Mouse (Mus musculus) brain, adult 2 months (tissue): ENCODE data around the gene Gm6358.
"Not testable (repeated sequence)": the region's sequence is repeated elsewhere in the genome, so short reads cannot be mapped to it uniquely, and the experiment has no call there.

Experiments used
- DNase-seq: peaks from one replicate; pipeline ENCODE4 v3.0.0; 2011; ENCODE audit warnings: low read depth, low spot score

Gm6358 gene

GRCm38 (mm10) chr16:89140551-89140950 lies at the start of gene Gm6358:
Gene Gm6358 (plus strand): TSS chr16:89140851.
- DNase-seq = no peak

DNA sequence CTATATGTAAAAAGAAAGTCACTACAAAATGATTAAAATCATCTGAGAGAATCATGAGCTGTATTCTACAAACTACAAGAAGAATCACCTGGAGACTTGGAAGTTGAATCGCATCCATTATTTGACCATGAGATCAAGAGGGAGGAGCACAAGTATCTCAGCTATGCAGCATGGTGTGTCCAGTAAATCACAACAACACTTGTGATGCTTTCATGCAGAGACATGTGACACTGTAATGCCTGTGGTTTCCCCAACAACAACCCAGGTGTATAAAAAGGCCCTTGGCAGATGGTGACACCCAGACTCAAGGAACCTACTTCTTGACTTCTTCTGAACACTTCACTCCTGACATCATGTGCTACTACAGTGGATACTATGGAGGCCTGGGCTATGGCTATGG lies 10.1 kb downstream of the Gm6358 start, which contains the start of gene Gm10061:
Gene Gm10061 (plus strand): TSS at position 301 of the 400 bp plus-strand sequence.
- DNase-seq = no peak

DNA sequence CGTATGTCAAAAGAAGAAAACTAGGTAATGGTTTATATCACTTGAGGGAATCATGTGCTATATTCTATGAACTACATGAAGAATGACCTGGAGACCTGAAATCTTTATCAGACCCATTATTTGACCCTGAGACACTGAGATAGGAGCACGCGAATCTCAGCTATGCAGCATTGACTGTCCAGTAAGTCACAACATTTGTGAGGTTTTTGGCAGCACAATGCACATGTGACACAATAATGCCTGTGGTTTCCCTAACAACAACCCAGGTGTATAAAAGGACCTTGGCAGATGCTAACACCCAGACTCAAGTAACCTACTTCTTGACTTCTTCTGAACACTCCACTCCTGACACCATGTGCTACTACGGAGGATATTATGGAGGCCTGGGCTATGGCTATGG lies 17.0 kb downstream of the Gm6358 start, which contains the start of gene Gm9789:
Gene Gm9789 (plus strand): TSS at position 301 of the 400 bp plus-strand sequence.
- DNase-seq = no peak

- DNase-seq = not testable (repeated sequence)
Measured at GRCm38 (mm10) chr16:89169190-89169589, 28.5 kb downstream of the Gm6358 start, which contains the start of gene Gm7735. Gene Gm7735 (plus strand): TSS chr16:89169490.

GRCm38 (mm10) chr16:89174435-89174834 lies 33.8 kb downstream of the Gm6358 start, which contains the start of gene 1110057P08Rik:
Gene 1110057P08Rik (plus strand): TSS chr16:89174735.
- DNase-seq = no peak

- DNase-seq = no peak
Measured at GRCm38 (mm10) chr16:89188621-89189020, 48.0 kb downstream of the Gm6358 start.
